Mouse (Mus musculus): Measurements from ENCODE around the gene Zg16.

Zg16 gene

DNA sequence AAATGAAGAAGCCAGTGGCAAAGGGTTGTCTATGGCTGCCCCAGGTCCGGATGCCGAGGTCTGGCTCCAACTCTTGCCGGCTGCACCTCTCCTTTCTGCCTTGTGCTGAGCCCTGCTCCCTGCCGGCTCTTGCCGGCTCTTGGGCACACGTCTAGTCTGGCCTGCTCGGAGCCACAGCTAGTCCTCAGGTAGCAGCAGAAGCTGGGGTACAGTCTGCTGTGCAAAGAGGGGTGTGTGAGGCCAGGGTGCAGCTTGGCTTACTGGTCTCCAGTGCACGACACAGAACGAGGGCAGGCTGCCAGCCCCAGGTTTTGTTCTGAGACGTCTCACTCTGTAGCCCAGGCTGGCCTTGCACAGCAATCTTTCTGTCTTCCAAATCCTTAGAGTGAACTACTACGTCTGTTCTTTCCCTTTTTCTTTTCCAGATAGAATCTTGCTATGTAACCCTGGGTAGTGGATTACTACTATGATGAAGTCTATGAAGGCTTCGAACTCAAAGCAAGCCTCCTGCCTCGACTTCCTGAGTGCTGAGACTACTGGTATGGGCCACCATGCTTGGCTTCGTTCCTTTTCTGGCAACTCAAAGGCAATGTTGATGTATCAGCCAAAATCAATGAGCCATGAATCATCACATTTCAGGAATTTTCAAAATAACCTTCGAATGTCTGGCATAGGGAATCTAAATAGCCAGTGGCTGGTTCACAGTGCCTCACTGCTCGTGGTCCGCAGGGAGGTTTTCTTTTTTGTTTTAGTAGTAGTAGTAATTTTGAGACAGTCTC lies 77.6 kb downstream of the Zg16 start:
- in situ Hi-C loops (cut with MboI, MseI), result loop anchor here (25.0 kb wide), 1 partner anchor 822 kb away; no protein-coding TSS in a partner anchor

DNA sequence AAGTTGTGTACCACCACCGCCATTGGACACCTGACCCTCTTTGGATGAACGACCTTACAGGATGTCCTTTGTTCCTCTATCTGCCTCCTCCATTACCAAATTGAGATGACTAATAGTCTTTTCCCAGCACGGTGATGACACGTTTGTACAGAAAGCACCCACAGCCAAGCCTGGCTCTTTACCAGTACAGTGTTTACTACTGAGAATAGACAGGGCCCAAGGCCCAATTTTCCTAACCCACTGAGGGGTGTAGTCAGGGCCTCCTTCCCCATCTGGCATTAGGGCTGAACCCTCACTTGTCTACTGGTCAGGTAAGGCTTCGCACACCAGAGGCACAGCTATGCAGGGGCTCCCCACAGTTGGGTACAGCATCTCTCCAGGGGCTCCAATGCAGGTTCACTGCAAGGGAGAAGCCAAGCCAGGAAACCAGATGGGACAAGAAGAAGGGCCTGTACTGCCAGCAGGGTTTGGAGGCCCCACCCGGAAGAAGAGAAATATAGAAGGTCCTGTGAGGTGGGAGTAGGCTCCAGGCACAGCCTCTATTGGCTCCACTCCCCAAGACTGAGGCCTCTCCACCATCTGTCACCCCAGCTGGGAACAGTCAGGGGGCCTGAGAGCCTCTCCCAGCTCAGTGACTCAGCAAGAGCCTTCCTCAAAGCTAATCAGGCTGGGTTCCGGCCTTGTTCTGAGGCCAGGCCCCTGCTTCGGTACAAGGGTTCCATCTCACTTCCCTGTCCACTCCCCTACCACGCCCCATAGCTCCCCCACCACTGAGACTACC lies 78.7 kb downstream of the Zg16 start:
- in situ Hi-C loops (cut with MboI, MseI), result loop anchor here (25.0 kb wide), 1 partner anchor 821 kb away; no protein-coding TSS in a partner anchor

DNA sequence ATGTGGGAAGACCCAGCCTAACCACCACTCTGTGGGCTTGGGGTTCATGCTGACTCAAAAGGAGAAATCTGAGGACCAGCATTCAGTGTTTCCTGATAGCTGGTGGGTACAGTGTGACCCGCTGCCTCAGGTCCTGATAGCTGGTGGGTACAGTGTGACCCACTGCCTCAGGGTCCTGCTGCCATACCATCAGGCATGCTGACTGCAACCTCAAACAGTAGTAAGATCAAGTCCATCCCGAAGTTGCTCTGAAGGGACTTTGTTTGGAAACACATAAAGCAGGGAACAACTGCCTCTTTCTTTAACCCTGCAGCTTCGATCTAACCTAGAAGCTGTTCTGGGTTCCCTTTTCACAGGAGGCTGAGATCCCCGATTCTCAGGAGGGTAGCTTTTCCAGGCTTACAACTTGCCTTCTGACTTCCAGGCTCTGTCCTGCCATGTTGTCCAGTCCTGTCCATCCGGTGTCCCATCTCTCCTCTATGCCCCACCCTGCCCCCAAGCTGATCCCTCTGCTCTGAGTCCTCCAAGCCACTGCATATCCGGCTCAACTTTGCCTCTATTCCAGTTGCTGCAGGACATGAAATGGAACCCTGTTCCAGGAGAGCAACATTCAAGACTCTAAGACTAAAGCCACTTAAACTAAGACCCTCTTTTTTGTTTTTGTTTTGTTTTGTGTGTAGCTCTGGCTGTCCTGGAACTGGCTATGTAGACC lies 79.7 kb downstream of the Zg16 start:
- in situ Hi-C loops (cut with MboI, MseI), result loop anchor here (25.0 kb wide), 1 partner anchor 820 kb away; no protein-coding TSS in a partner anchor

DNA sequence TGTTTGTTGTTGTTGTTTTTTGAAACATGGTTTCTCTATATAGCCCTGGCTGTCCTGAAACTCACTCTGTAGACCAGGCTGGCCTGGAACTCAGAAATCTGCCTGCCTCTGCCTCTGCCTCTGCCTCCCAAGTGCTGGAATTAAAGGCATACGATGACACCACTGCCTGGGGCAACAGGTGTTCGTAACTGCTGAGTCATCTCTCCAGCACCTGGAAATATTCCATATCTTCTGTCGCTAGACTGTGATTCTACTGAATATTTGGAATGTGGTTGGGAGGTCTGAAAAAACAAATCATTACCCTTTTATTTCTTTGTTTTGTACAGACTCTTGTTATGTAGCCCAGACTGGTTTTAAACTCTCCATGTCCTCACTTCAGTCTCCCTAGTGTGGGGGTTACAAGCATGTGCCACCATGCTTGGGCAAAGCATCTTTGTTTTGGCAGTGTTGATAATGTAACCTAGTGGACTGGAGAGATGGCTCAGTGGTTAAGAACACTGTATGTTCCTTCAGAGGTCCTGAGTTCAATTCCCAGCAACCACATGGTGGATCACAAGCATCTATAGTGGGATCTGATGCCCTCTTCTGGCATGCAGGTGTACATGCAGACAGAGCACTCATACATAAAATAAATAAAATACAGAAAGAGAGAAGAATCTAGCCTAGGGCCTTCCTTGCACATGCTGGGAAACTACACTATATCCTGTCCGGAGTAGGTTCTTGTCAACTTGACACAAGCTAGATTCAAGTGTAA lies 82.8 kb downstream of the Zg16 start:
- in situ Hi-C loops (cut with MboI, MseI), result loop anchor here (25.0 kb wide), 1 partner anchor 817 kb away; no protein-coding TSS in a partner anchor

DNA sequence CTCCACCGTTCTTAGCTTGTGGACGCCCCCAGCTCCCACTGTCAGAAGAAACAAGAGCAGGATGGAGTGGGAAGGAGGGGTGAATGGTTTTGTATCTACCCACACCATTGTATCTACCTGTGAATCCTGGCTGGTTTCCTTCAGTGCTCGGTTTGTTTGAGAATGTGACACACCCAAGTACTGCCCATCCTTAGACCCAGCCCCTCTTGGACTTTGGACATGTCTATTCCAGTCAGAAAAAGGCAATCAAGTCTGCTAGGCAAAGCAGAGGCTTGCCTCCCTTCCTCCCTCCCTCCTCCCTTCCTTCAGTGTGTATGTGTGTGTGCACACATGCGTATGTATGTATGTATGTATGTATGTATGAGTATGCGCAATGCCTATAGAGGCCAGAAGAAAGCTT lies 83.5 kb downstream of the Zg16 start:
- in situ Hi-C loops (cut with MboI, MseI), result loop anchor here (25.0 kb wide), 1 partner anchor 816 kb away; no protein-coding TSS in a partner anchor

All from T-helper 2 cell (primary cell).